Mouse (Mus musculus) mature B cell (primary cell): ENCODE data around the gene Gm21319.
"Not testable (repeated sequence)": the region's sequence is repeated elsewhere in the genome, so short reads cannot be mapped to it uniquely, and the experiment has no call there.

Source experiments
- in situ Hi-C: fragments of 300-500 bp; cut with MboI; formaldehyde crosslinking; loops from 2 replicates; pipeline ENCODE4 v1.14.3; 2019

Gene Gm21319

DNA sequence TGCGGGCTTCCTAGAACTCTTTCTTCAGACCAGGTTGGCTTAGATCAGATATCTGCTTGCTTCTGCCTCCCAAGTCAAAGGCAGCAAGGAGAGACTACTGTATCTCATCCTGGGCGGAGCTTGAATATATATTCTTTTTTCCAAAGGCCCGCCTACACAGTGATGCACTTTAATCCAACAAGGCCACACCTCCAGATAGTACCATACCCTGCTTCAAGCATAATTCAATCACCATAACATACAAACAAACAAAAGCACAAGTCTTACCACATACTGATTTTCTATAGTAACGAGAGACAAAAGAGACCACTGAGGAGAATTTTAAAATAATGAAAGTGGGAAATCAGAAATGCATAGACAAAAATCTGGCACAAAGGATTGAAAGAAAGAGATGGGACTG is at the start of gene Gm21319:
TSS of gene Gm21319 (minus strand) at position 101 of the 400 bp plus-strand sequence.
- in situ Hi-C loops, result not testable (repeated sequence)

DNA sequence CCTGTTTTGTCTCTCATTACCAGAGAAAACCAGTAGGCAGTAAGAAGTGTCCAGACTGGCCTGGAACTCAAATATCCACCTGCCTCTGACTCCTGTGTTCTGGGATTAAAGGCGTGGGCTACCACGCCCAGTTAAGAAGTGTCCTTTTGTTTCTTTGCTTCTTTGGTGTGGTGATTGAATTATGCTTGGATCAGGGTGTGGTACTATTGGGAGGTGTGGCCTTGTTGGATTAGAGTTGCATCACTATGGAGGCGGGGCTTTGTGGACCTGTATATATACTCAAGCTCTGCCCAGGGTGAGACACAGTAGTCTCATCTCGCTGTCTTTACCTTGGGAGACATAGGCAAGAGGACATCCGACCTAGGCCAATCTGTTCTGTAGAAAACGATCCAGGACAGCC is 40.7 kb upstream of the Gm21319 start, which contains the start of gene BB287469:
TSS of gene BB287469 (plus strand) at position 301 of the 400 bp plus-strand sequence.
- in situ Hi-C loops, result not testable (repeated sequence)

DNA sequence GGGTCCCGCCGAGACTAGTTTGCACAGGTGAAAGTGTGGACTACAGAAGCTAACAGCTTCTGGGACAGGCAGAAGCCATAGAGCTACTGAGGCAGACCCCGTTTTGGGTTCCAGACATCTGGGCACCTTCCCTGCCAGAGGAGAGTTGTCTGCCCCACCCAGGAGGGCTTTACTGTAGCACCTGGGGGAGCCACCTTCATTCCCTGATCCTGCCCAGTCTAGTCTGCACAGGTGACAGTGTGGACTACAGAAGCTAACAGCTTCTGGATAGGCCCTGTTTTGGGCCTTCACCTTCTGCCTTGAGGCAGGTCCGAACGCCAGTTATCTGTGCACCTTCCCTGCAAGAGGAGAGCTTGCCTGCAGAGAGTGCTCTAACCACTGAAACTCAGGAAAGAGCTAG is 22.4 kb upstream of the Gm21319 start:
- in situ Hi-C loops, result not testable (repeated sequence)

DNA sequence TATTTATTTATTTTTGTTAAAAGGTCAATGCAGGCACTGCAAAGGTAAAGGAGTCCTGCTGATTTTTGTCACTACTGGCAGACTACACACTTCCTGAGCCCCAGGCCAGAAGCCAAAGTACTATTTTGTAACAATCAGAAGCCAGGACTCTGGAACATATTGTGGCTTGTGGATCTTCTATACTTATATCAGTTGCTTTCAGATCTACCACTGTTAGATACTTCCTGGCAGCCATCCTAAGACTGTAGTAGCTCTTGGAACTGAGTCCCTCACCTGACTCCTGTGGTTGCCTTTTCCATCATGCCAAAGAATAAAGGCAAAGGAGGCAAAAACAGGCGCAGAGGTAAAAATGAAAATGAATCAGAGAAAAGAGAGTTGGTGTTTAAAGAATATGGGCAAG is 19.7 kb upstream of the Gm21319 start, which contains the start of gene Gm21936:
TSS of gene Gm21936 (plus strand) at position 301 of the 400 bp plus-strand sequence.
- in situ Hi-C loops, result not testable (repeated sequence)
